Mouse (Mus musculus) limb, embryonic 11.5 days (tissue): ENCODE data around the gene Mmaa. TPM values are rescaled to one million over a fixed set of nuclear protein-coding genes. Genes with fewer than 3 reads are reported as not detected.
A peak's percentile ranks its signal among the peaks of the same experiment; 100 is the strongest.

Experiments
- ATAC-seq: fragments of 200-750 bp; cut with Nextera tagmentation; 2 replicates; pipeline ENCODE4 v1.8.0; 2017; ENCODE audit warnings: low read depth; ENCODE audit not compliant: insufficient number of reproducible peaks, low FRiP score, low TSS enrichment
- DNase-seq: peaks from one replicate; pipeline ENCODE4 v3.0.0-alpha.2; 2015; ENCODE audit warnings: low spot score
- H3K27ac ChIP-seq: fragments of 300-500 bp; sonication (generic); replicated peaks from 2 replicates; pipeline ENCODE4 v1.5.1; 2014; ENCODE audit warnings: low read depth, mild to moderate bottlenecking, low read length
- H3K27me3 ChIP-seq: fragments of 300-500 bp; sonication (generic); 2 replicates; pipeline ENCODE4 v1.6.1; 2014; ENCODE audit warnings: mild to moderate bottlenecking, low read length, mixed read lengths; ENCODE audit not compliant: control insufficient read depth, insufficient read depth
- H3K36me3 ChIP-seq: fragments of 300-500 bp; sonication (generic); 2 replicates; pipeline ENCODE4 v1.6.1; 2014; ENCODE audit warnings: mild to moderate bottlenecking, low read length, moderate library complexity, mixed read lengths; ENCODE audit not compliant: control insufficient read depth, insufficient read depth
- H3K4me1 ChIP-seq: fragments of 300-500 bp; sonication (generic); 2 replicates; pipeline ENCODE4 v1.6.1; 2014; ENCODE audit warnings: low read length, mixed read lengths; ENCODE audit not compliant: control insufficient read depth, insufficient read depth
- H3K4me2 ChIP-seq: fragments of 300-500 bp; sonication (generic); 2 replicates; pipeline ENCODE4 v1.6.1; 2014; ENCODE audit warnings: low read depth, mild to moderate bottlenecking, moderate library complexity; ENCODE audit not compliant: severe bottlenecking
- H3K4me3 ChIP-seq: fragments of 300-500 bp; sonication (generic); 2 replicates; pipeline ENCODE4 v1.5.1; 2014; ENCODE audit warnings: low read depth, low read length
- H3K9ac ChIP-seq: fragments of 300-500 bp; sonication (generic); 2 replicates; pipeline ENCODE4 v1.6.1; 2014; ENCODE audit warnings: mild to moderate bottlenecking, low read length
- H3K9me3 ChIP-seq: fragments of 300-500 bp; sonication (generic); 2 replicates; pipeline ENCODE4 v1.6.1; 2016; ENCODE audit warnings: low read length; ENCODE audit not compliant: control insufficient read depth
- WGBS: fragments of 180-500 bp; shearing (Covaris S2); extraction: QIAGEN DNeasy Blood & Tissue Kit; methylation state at CpG from one replicate; pipeline ENCODE4 v1.1.7; 2014; 5-methylcytosine and 5-hydroxymethylcytosine counted together
- polyA plus RNA-seq: library from polyadenylated mRNA; unstranded; fragments of >200 nt; fragmentation: Nextera tagmentation; extraction: Ambion mirVana; gene quantifications from 2 replicates; pipeline ENCODE4 v1.2.1, GENCODE M21; 2014

Mmaa gene
- polyA plus RNA-seq, 1 experiment from 2014 or later: 12.5 TPM

GRCm38 (mm10) chr8:79297763-79298162 lies 3.0 kb upstream of the Mmaa start:
- Histone ChIP-seq H3K9ac (no peak overlapping the region), H3K9me3 (no peaks in the 10 kb centered on the region), H3K4me3 (no peak overlapping the region), H3K36me3 (no peaks in the 10 kb centered on the region), H3K27ac (no peak overlapping the region), H3K27me3 (no peaks in the 10 kb centered on the region), H3K4me1 (peaks cover 10% of the 10 kb centered on the region; the same call in 1 of the 2 replicates), H3K4me2 (no peak overlapping the region)
- 53% methylated on average over 3 of the region's 3 CpGs for WGBS
- ATAC-seq: no peak
- peak; percentile 73 for DNase-seq

DNA sequence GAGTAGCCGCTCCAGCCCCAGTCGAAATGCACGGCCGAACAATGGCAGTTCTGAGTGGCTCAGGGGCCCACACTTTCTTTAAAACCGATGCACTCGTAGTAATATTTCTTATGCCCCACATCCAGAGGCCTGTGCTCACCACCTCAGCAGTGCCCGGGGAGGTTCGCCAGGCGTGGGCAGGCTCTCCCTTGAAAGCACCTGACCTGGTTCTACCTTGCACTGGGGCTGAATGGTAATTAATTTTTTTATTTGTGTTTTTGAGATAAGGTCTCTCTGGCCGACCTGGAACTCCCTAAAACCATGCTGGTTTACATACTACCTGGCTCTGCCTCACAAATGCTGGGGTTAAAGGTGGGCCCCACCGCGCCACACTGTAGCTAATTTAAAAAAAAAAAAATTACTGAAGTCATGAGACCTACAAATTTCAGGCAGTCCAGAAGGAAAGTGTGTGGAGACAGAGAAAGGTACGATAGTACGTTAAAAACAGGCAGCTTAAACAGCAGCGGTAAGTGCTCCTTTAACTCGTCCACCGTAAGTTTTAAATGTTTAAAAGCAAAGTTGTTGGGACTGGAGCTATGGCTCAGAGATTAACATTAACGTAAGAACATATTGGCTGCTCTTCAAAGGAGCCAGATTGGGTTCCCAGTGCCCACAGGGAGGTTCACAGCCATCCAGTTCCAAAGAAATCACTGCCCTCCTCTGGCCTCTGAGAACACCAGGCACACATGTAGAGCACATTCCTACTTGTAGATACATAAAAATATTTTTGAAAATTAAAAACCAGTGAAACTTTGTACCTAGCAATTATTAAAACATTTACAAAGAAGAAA lies 754 bp upstream of the Mmaa start:
- no peaks in the 10 kb centered on the region for H3K36me3 ChIP-seq
- no peaks in the 10 kb centered on the region for H3K9me3 ChIP-seq
- peaks cover 8% of the 10 kb centered on the region; the same call in 1 of the 2 replicates for H3K4me1 ChIP-seq
- H3K4me2 ChIP-seq: peak overlapping the region; percentile 74
- 15% methylated on average over 18 of the region's 18 CpGs for WGBS
- peak overlapping the region; percentile 92 for H3K27ac ChIP-seq
- DNase-seq (peak; percentile 34), ATAC-seq (peak; percentile 33; the same call in 1 of the 2 replicates)
- H3K4me3 ChIP-seq: peak overlapping the region; percentile 49
- no peaks in the 10 kb centered on the region for H3K27me3 ChIP-seq
- H3K9ac ChIP-seq: peak overlapping the region; percentile 87

- H3K4me2 ChIP-seq: peak overlapping the region; percentile 74
- no peak overlapping the region for H3K9ac ChIP-seq
- 62% methylated on average over 3 of the region's 3 CpGs for WGBS
- peak overlapping the region; percentile 92; the same call in 1 of the 2 replicates for H3K27ac ChIP-seq
- peaks cover 8% of the 10 kb centered on the region; the same call in 1 of the 2 replicates for H3K4me1 ChIP-seq
- H3K9me3 ChIP-seq: no peaks in the 10 kb centered on the region
- H3K4me3 ChIP-seq: peak overlapping the region; percentile 49
- ATAC-seq (no peak), DNase-seq (no peak)
- H3K36me3 ChIP-seq: no peaks in the 10 kb centered on the region
- H3K27me3 ChIP-seq: no peaks in the 10 kb centered on the region
Observed at GRCm38 (mm10) chr8:79293841-79294240, 896 bp downstream of the Mmaa start.

DNA sequence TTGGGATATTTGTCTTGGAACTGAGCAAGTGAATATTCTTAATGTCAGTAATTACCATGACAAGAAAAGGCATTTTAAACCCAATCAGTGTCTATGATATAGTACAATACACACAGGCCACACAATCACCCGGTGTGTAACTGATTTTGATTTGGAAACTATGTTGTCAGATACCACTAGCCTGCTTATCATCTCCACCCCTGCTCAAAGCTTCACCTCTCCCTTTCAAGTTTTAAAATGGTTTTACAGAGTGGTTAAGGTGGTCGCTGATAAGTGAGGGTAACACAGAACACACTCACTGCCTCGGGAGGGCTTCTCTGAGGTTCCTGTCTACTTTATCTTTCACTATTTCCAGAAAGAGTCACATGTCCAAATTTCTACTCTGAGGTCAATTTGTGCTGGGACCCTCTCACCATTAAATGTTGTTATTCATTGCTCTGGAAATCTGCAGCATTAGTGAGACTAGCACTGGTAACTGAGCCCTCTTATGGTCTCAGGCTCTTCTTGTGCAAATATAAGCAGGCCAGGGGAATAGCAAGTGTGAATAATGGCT lies 1.9 kb downstream of the Mmaa start:
- ATAC-seq: no peak
- H3K9ac ChIP-seq: no peak overlapping the region

DNA sequence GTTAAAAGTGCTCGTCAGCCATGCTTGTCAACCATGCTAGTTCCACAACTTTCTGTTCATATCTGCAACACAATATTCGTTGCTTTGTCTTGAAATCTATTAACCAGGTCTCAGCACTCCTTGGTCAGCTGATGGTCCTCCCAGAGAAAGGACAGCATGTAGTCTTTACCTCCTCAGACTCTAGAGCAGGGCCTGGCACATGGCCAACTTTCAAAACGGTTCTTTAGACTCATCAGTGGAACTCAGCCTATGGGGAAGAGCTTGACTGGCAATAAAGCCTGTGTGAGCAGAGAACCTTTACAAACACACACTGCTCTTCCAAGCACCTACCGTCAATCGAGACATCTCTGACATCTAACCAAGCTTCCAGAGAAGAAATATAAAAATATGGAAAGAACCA lies 5.1 kb downstream of the Mmaa start:
- no peak overlapping the region for H3K9ac ChIP-seq
- no peaks in the 10 kb centered on the region for H3K9me3 ChIP-seq
- peaks cover 5% of the 10 kb centered on the region; the same call in 1 of the 2 replicates for H3K4me1 ChIP-seq
- ATAC-seq: no peak
- no peak overlapping the region for H3K4me3 ChIP-seq
- no peaks in the 10 kb centered on the region for H3K36me3 ChIP-seq
- no peak overlapping the region for H3K4me2 ChIP-seq
- H3K27me3 ChIP-seq: no peaks in the 10 kb centered on the region
- 83% methylated on average over 5 of the region's 5 CpGs for WGBS
- DNase-seq: no peak
- no peak overlapping the region for H3K27ac ChIP-seq

More for the DNA sequence above, 1.9 kb downstream of the Mmaa start:
- 82% methylated on average over 3 of the region's 3 CpGs for WGBS
- Histone ChIP-seq H3K36me3 (no peaks in the 10 kb centered on the region), H3K27ac (no peak overlapping the region), H3K4me1 (peaks cover 8% of the 10 kb centered on the region; the same call in 1 of the 2 replicates), H3K4me2 (no peak overlapping the region), H3K4me3 (no peak overlapping the region), H3K27me3 (no peaks in the 10 kb centered on the region), H3K9me3 (no peaks in the 10 kb centered on the region)
- DNase-seq: no peak

DNA sequence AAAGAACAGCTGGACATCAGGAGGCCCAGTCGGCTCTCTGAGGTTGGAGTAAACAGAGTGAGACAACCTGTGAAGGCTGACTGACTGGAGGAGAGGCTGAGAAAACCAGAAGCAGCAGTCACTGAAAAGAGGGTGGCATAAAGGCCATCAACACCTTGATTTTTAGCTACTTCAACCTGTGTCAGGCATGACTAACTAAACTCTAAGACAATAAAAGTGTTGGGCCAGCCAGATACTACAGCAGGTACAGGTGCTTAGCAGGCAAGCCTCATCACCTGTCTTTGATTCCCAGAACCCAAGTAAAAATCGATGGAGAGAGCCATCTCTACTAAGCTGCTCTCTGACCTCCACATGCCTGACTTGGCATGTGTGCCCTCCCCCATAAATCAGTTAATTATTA lies 6.1 kb downstream of the Mmaa start:
- WGBS: 62% methylated on average over 2 of the region's 2 CpGs
- Histone ChIP-seq H3K9me3 (no peaks in the 10 kb centered on the region), H3K27me3 (no peaks in the 10 kb centered on the region), H3K4me1 (peaks cover 4% of the 10 kb centered on the region; the same call in 1 of the 2 replicates), H3K4me3 (no peak overlapping the region), H3K4me2 (no peak overlapping the region), H3K9ac (no peak overlapping the region), H3K36me3 (no peaks in the 10 kb centered on the region), H3K27ac (no peak overlapping the region)
- ATAC-seq: no peak
- no peak for DNase-seq

GRCm38 (mm10) chr8:79288250-79288649 lies 6.5 kb downstream of the Mmaa start:
- Histone ChIP-seq H3K4me3 (no peak overlapping the region), H3K36me3 (no peaks in the 10 kb centered on the region), H3K27me3 (no peaks in the 10 kb centered on the region), H3K9ac (no peak overlapping the region), H3K4me1 (no peaks in the 10 kb centered on the region), H3K27ac (no peak overlapping the region), H3K9me3 (no peaks in the 10 kb centered on the region), H3K4me2 (no peak overlapping the region)
- DNase-seq (no peak), ATAC-seq (no peak)
- 91% methylated on average over 4 of the region's 4 CpGs for WGBS

DNA sequence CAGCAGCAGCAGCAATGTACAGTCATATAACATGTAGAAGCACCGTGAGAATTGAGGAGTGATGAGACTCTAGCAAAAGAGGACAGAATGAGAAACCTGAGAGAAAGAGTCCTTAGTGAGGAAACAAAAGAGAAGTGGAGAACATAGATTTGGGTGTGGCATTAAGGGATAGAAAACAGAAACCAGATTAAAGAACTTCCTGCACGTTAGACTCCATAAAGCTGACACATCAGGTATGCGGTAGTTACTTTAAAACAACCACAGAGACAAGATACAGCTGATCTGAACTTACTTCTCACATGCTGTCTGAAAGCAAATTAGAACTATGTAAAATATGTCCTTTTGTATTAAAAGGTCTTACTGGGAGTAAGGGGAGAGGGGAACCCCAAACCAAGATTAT lies 8.3 kb downstream of the Mmaa start:
- 90% methylated on average over 3 of the region's 3 CpGs for WGBS
- no peak overlapping the region for H3K4me2 ChIP-seq
- no peak overlapping the region for H3K27ac ChIP-seq
- no peaks in the 10 kb centered on the region for H3K9me3 ChIP-seq
- no peak overlapping the region for H3K9ac ChIP-seq
- H3K4me3 ChIP-seq: no peak overlapping the region
- H3K27me3 ChIP-seq: no peaks in the 10 kb centered on the region
- no peaks in the 10 kb centered on the region for H3K36me3 ChIP-seq
- H3K4me1 ChIP-seq: no peaks in the 10 kb centered on the region
- no peak for DNase-seq
- no peak for ATAC-seq
